Mouse (Mus musculus): ENCODE measurements around the gene Kcnip3.

Kcnip3 gene

GRCm38 (mm10) chr2:127453141-127453540, 68.8 kb downstream of the Kcnip3 start:
- POLR2A ChIA-PET = interaction anchor here (0.9 to 1.7 kb wide), 8 partner anchors 8 to 91 kb away, joined by 3 to 10 read pairs (median 5); partner anchors contain the start of genes Fahd2a (in 4 of the 4) and Adra2b (in 3 of the 4)
- CTCF ChIA-PET = interaction anchor here (0.5 to 2.7 kb wide), 11 partner anchors 10 to 106 kb away, joined by 3 to 13 read pairs (median 3); partner anchors contain the start of gene Adra2b (in 2 of the 4)

- ChIA-PET POLR2A (no interaction called here), CTCF (interaction anchor here in 2 of 4 experiments (2.0 to 2.7 kb wide), 2 partner anchors 89 kb away, joined by 7 to 13 read pairs; partner anchors contain the start of gene Adra2b (in 2 of the 2))
Observed at GRCm38 (mm10) chr2:127451748-127452147, 70.1 kb downstream of the Kcnip3 start.

- ChIA-PET CTCF (interaction anchor here in 3 of 4 experiments (0.7 to 1.7 kb wide), 6 partner anchors 13 to 109 kb away, joined by 3 to 8 read pairs (median 4); partner anchors contain the start of gene Adra2b (in 1 of the 3)), POLR2A (interaction anchor here in 2 of 4 experiments (0.5 to 0.6 kb wide), 2 partner anchors 282 to 412 kb away, joined by 3 to 4 read pairs; no protein-coding TSS in a partner anchor)
Observed at GRCm38 (mm10) chr2:127449691-127450090, 72.2 kb downstream of the Kcnip3 start.

- ChIA-PET CTCF (interaction anchor here in 1 of 4 experiments (0.6 kb wide), 1 partner anchor 259 kb away, joined by 3 read pairs; no protein-coding TSS in a partner anchor), POLR2A (no interaction called here)
Observed at GRCm38 (mm10) chr2:127446847-127447246, 75.0 kb downstream of the Kcnip3 start.

GRCm38 (mm10) chr2:127444055-127444789, 77.7 kb downstream of the Kcnip3 start, which contains the start of gene Fahd2a:
Gene Fahd2a (minus strand): TSS chr2:127444565.
- CTCF ChIA-PET = interaction anchor here in 1 of 4 experiments (0.9 to 1.8 kb wide), 5 partner anchors 8 to 374 kb away, joined by 3 to 7 read pairs (median 4); partner anchors contain the start of genes Adra2b and Blvra

GRCm38 (mm10) chr2:127437697-127438096, 84.2 kb downstream of the Kcnip3 start:
- ChIA-PET POLR2A (interaction anchor here in 1 of 4 experiments (0.9 kb wide), 1 partner anchor 75 kb away, joined by 3 read pairs; the partner anchor contains the start of gene Adra2b), CTCF (no interaction called here)

More at GRCm38 (mm10) chr2:127444055-127444789, 77.7 kb downstream of the Kcnip3 start, which contains the start of gene Fahd2a:
- POLR2A ChIA-PET = interaction anchor here (0.6 to 2.8 kb wide), 37 partner anchors 9 to 348 kb away, joined by 3 to 15 read pairs (median 4); partner anchors contain the start of genes Gpat2 (in 3 of the 4), Adra2b (in 2 of the 4), Mrps5 (in 1 of the 4) and Mtln (in 1 of the 4)

- POLR2A ChIA-PET = interaction anchor here in 2 of 4 experiments (0.6 to 2.0 kb wide), 5 partner anchors 9 to 152 kb away, joined by 3 to 6 read pairs (median 3); partner anchors contain the start of genes Fahd2a (in 2 of the 2) and Adra2b (in 1 of the 2)
- CTCF ChIA-PET = interaction anchor here in 3 of 4 experiments (0.6 to 3.3 kb wide), 5 partner anchors 9 to 130 kb away, joined by 4 to 20 read pairs (median 7); partner anchors contain the start of genes Adra2b (in 2 of the 3) and Fahd2a (in 1 of the 3)
Observed at GRCm38 (mm10) chr2:127435554-127435953, 86.3 kb downstream of the Kcnip3 start.

- POLR2A ChIA-PET = interaction anchor here in 2 of 4 experiments (0.9 to 2.0 kb wide), 5 partner anchors 9 to 73 kb away, joined by 3 to 6 read pairs (median 3); partner anchors contain the start of genes Fahd2a (in 2 of the 2), Adra2b (in 1 of the 2) and Gpat2 (in 1 of the 2)
- CTCF ChIA-PET = interaction anchor here (0.5 to 3.3 kb wide), 9 partner anchors 9 to 541 kb away, joined by 3 to 20 read pairs (median 5); partner anchors contain the start of genes Adra2b (in 2 of the 4), Fahd2a (in 1 of the 4) and Gpat2 (in 1 of the 4)
Observed at GRCm38 (mm10) chr2:127435135-127435534, 86.8 kb downstream of the Kcnip3 start.

- ChIA-PET POLR2A (interaction anchor here (0.5 to 2.0 kb wide), 8 partner anchors 8 to 226 kb away, joined by 3 to 14 read pairs (median 3); partner anchors contain the start of genes Gpat2 (in 2 of the 4), 1810024B03Rik (in 1 of the 4), Adra2b (in 1 of the 4) and Fahd2a (in 1 of the 4)), CTCF (interaction anchor here in 3 of 4 experiments (0.6 to 3.3 kb wide), 10 partner anchors 9 to 93 kb away, joined by 3 to 20 read pairs (median 5); partner anchors contain the start of genes Adra2b (in 2 of the 3) and Gpat2 (in 1 of the 3))
Observed at GRCm38 (mm10) chr2:127433487-127434295, 88.2 kb downstream of the Kcnip3 start.

- ChIA-PET CTCF (interaction anchor here (0.5 to 2.1 kb wide), 15 partner anchors 10 to 1432 kb away, joined by 3 to 10 read pairs (median 3); partner anchors contain the start of gene Adra2b (in 3 of the 4)), POLR2A (no interaction called here)
Observed at GRCm38 (mm10) chr2:127430238-127430637, 91.7 kb downstream of the Kcnip3 start.

GRCm38 (mm10) chr2:127424977-127425376, 96.9 kb downstream of the Kcnip3 start, which contains the start of gene Gpat2:
Gene Gpat2 (plus strand): TSS chr2:127425199.
- CTCF ChIA-PET = interaction anchor here in 2 of 4 experiments (0.6 to 1.8 kb wide), 9 partner anchors 10 to 147 kb away, joined by 3 to 7 read pairs (median 4); partner anchors contain the start of gene Adra2b (in 2 of the 2)

GRCm38 (mm10) chr2:127418266-127418970, 103.5 kb downstream of the Kcnip3 start:
- ChIA-PET CTCF (interaction anchor here (0.6 to 1.2 kb wide), 4 partner anchors 12 to 266 kb away, joined by 3 to 4 read pairs (median 4); no protein-coding TSS in a partner anchor), POLR2A (interaction anchor here in 3 of 4 experiments (0.6 to 1.1 kb wide), 5 partner anchors 25 to 244 kb away, joined by 3 to 4 read pairs (median 3); partner anchors contain the start of gene Astl (in 1 of the 3))

More at GRCm38 (mm10) chr2:127424977-127425376, 96.9 kb downstream of the Kcnip3 start, which contains the start of gene Gpat2:
- POLR2A ChIA-PET = interaction anchor here (0.5 to 2.4 kb wide), 19 partner anchors 9 to 354 kb away, joined by 3 to 9 read pairs (median 4); partner anchors contain the start of genes Adra2b (in 3 of the 4), Fahd2a (in 3 of the 4), Blvra (in 1 of the 4) and Mrps5 (in 1 of the 4)

- POLR2A ChIA-PET = interaction anchor here in 3 of 4 experiments (0.9 to 1.4 kb wide), 4 partner anchors 9 to 109 kb away, joined by 3 to 4 read pairs (median 3); no protein-coding TSS in a partner anchor
Observed at GRCm38 (mm10) chr2:127416706-127417105, 105.2 kb downstream of the Kcnip3 start.

GRCm38 (mm10) chr2:127415806-127416205, 106.1 kb downstream of the Kcnip3 start:
- ChIA-PET CTCF (no interaction called here), POLR2A (interaction anchor here in 2 of 4 experiments (1.1 to 1.4 kb wide), 2 partner anchors 11 to 109 kb away, joined by 3 to 4 read pairs; no protein-coding TSS in a partner anchor)

More at GRCm38 (mm10) chr2:127416706-127417105, 105.2 kb downstream of the Kcnip3 start:
- CTCF ChIA-PET = no interaction called here

- CTCF ChIA-PET = interaction anchor here in 1 of 4 experiments (0.9 to 1.6 kb wide), 2 partner anchors 14 to 90 kb away, joined by 3 read pairs; partner anchors contain the start of gene Gpat2
- POLR2A ChIA-PET = interaction anchor here in 2 of 4 experiments (0.6 to 0.9 kb wide), 2 partner anchors 25 to 1277 kb away, joined by 3 to 4 read pairs; no protein-coding TSS in a partner anchor
Observed at GRCm38 (mm10) chr2:127411126-127411525, 110.8 kb downstream of the Kcnip3 start.
